Mouse (Mus musculus) adrenal gland, adult 8-10 months (tissue): ENCODE results near the gene Lrrc74b. TPM values are rescaled to one million over a fixed set of nuclear protein-coding genes. Genes with fewer than 3 reads are reported as not detected.
"Not testable (repeated sequence)": the region's sequence is repeated elsewhere in the genome, so short reads cannot be mapped to it uniquely, and the experiment has no call there.

Source experiments
- DNase-seq: peaks from one replicate; pipeline ENCODE4 v3.0.0; 2022
- total RNA-seq, 4 experiments: library from RNA; stranded (reverse); gene quantifications; 2 replicates each; pipeline ENCODE4 v1.2.4; 2022

Lrrc74b gene
- under 1 TPM in 3 of 4 experiments, not detected in 1; 0.12 to 0.46 (median 0.34) TPM for total RNA-seq

GRCm38 (mm10) chr16:17561128-17561750 is at the start of gene Lrrc74b:
TSS of gene Lrrc74b (minus strand) at chr16:17561247.
- DNase-seq = peak; percentile 38

- DNase-seq = no peak
These were observed 44.6 kb upstream of the Lrrc74b start for GRCm38 (mm10) chr16:17605684-17606083.

- DNase-seq = no peak
These were observed 43.9 kb upstream of the Lrrc74b start for GRCm38 (mm10) chr16:17604941-17605340.

- DNase-seq = no peak
These were observed 40.0 kb upstream of the Lrrc74b start for GRCm38 (mm10) chr16:17600944-17601562.

GRCm38 (mm10) chr16:17590731-17591130 is 29.7 kb upstream of the Lrrc74b start:
- DNase-seq = no peak

GRCm38 (mm10) chr16:17584555-17584954 is 23.5 kb upstream of the Lrrc74b start:
- DNase-seq = peak; percentile 23

GRCm38 (mm10) chr16:17583064-17583463 is 22.0 kb upstream of the Lrrc74b start, which contains the start of gene Slc7a4:
TSS of gene Slc7a4 (minus strand) at chr16:17583214.
- DNase-seq = no peak

- DNase-seq = no peak
These were observed 15.8 kb upstream of the Lrrc74b start for GRCm38 (mm10) chr16:17576825-17577215.

- peak; percentile 42 for DNase-seq
These were observed 15.1 kb upstream of the Lrrc74b start for GRCm38 (mm10) chr16:17575870-17576824.

GRCm38 (mm10) chr16:17566186-17566585 is 5.1 kb upstream of the Lrrc74b start:
- DNase-seq = no peak

GRCm38 (mm10) chr16:17564771-17565170 is 3.7 kb upstream of the Lrrc74b start:
- no peak for DNase-seq

- no peak for DNase-seq
These were observed 3.2 kb upstream of the Lrrc74b start for GRCm38 (mm10) chr16:17564221-17564620.

GRCm38 (mm10) chr16:17563580-17563979 is 2.5 kb upstream of the Lrrc74b start:
- no peak for DNase-seq

- peak; percentile 31 for DNase-seq
These were observed 733 bp upstream of the Lrrc74b start, which contains the start of gene P2rx6 for GRCm38 (mm10) chr16:17561751-17562208. TSS of gene P2rx6 (plus strand) at chr16:17561885.

- no peak for DNase-seq
These were observed 1.5 kb downstream of the Lrrc74b start for GRCm38 (mm10) chr16:17559396-17560027.

- DNase-seq = no peak
These were observed 2.2 kb downstream of the Lrrc74b start for GRCm38 (mm10) chr16:17558811-17559210.

GRCm38 (mm10) chr16:17557947-17558480 is 3.0 kb downstream of the Lrrc74b start:
- peak; percentile 46 for DNase-seq

- DNase-seq = no peak
These were observed 4.1 kb downstream of the Lrrc74b start for GRCm38 (mm10) chr16:17556907-17557306.

GRCm38 (mm10) chr16:17556180-17556579 is 4.9 kb downstream of the Lrrc74b start:
- no peak for DNase-seq

- DNase-seq = not testable (repeated sequence)
These were observed 6.3 kb downstream of the Lrrc74b start for GRCm38 (mm10) chr16:17554702-17555101.

- DNase-seq = peak; percentile 20
These were observed 6.9 kb downstream of the Lrrc74b start for GRCm38 (mm10) chr16:17553910-17554685.
